Mouse (Mus musculus) mesoderm, embryonic 11.5 days (tissue): ENCODE data around the gene Birc2.

Experiments
- DNase-seq: peaks from one replicate; pipeline ENCODE4 v3.0.0-alpha.2; 2012; ENCODE audit warnings: low read depth, low spot score

Birc2 gene

GRCm38 (mm10) chr9:7786086-7786485 is 50.8 kb downstream of the Birc2 start:
- DNase-seq: no peak

- DNase-seq: no peak
Measured at GRCm38 (mm10) chr9:7785396-7785795, 51.5 kb downstream of the Birc2 start.

DNA sequence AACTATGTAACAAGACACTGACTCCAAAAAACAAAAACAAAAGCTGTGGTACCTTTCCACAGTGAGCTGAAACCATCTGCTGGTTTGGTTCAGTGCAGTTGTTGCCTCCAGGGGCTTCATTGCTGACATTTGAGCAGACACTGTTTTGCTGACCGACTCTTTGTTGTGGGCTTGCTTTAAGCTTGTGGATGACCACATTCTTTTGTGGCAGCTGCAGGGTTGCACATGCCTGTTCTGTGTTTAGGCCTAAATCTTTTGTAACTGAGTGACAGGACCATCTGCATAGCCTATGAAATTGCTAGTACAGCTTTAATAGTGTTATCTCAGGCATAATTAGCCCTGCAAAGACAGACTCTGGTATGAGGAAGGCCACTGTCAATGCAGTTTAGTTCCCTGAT is 52.2 kb downstream of the Birc2 start:
- DNase-seq: peak; percentile 39

- DNase-seq: no peak
Measured at GRCm38 (mm10) chr9:7783823-7784614, 52.8 kb downstream of the Birc2 start.

- no peak for DNase-seq
Measured at GRCm38 (mm10) chr9:7780250-7781150, 56.4 kb downstream of the Birc2 start.

DNA sequence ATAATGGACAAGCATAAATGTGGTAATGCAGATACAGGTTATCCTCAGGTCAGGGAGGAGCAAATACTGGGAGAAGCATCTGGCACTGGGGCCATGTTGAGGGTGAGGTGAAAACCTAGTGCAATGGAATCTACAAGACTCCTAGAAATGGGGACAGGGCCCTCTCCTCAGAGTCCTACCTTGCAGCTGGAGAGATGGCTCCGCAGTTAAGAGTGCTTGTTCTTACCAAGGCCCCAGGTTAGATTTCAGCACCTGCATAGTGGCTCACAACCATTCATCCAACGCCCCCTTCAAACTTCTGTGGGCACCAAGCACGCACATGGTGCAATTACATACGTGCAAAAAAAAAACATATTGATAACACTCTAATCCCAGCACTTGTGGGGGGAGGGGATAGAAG is 57.1 kb downstream of the Birc2 start:
- no peak for DNase-seq

DNA sequence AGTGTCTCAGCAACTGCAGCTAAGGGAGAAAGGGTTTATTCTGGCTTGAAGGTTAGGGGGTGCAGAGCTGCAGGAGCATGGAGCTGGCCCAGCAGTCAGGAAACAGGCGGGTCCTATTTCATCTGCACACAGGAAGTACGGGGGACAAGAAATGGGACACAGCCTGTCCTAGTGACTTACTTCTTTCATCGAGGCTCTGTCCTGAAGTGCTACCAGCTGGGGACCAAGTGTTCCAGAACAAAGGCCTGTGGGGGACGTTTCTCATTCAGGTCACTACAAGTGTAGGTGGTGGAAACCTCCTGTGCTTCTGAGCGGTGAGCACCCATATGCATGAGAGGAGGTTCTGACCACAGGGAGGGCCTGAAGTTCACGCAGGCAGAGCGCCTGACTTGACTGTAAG is 58.1 kb downstream of the Birc2 start:
- no peak for DNase-seq

DNA sequence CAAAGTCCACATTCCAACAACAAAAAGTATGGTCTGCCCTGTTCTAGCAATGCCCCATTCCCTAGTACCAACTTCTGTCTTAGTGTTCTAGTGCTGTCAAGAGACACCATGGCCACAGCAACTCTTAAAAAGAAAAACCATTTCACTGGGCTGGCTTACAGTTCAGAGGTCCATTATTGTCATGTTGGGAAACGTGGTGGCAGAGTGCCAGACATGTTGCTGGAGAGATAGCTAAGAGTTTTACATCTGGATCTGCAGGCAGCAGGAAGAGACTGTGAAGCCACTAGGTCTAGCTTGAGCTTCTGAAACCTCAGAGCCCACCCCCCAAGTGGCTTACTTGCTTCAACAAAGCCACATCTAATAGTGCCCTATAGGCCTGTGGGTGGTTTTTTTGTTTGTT is 59.2 kb downstream of the Birc2 start:
- DNase-seq: no peak

- DNase-seq: no peak
Measured at GRCm38 (mm10) chr9:7776940-7777339, 59.9 kb downstream of the Birc2 start.

DNA sequence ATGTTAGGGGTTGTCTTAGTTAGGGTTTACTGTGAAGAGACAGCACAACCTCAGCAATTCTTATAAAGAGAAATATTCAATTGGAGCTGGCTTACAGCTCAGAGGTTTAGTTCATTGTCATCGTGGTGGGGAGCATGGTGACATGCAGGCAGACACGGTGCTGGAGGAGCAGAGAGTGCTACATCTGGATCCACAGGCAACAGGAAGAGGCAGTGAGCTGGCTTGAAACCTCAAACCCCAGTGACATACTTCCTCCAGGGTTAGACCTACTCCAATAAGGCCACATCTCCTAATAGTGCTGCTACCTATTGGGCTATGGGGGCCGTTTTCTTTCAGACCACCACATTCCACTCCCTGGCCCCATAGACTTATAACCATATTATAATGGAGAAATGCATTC is 60.9 kb downstream of the Birc2 start:
- no peak for DNase-seq

DNA sequence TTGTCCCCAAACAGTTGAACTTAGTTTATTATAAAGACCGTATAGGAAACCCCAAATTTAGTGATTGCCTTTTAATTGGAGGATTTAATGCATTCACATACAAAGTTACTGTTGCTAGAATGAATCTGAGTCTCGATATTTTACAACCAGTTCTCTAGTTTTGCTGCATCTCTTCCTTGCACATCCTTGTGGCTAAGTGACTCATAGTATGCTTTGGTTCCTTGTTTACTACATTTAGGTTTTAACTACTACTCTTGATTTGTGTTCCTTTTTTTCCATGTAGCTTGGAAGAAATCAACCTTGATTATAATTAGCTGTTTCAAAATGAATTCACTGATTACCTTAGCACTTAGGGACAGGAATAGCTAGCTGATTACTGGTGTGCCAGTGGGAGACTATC is 61.9 kb downstream of the Birc2 start:
- DNase-seq: no peak

GRCm38 (mm10) chr9:7774538-7774937 is 62.3 kb downstream of the Birc2 start:
- no peak for DNase-seq

GRCm38 (mm10) chr9:7773686-7774085 is 63.2 kb downstream of the Birc2 start:
- no peak for DNase-seq

GRCm38 (mm10) chr9:7772773-7773454 is 64.0 kb downstream of the Birc2 start:
- no peak for DNase-seq

DNA sequence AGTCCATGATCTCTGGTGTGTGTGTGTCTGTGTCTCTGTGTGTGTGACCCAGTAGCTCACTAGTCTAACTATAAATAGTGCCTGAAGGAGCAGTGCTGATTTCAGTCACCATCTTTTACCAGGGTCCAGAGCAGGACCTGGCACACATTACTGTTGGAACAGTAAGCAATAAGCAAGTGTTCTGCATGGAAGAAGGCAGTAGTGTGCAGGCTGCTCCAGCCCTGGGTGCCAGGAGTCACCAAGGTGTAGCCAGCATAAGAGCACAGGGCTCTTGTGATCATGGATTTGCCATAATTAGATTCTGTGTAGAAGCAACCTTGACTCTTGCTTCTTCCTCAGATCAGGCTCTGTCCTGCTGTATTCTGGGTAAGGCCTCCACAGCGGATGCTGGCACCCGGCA is 64.5 kb downstream of the Birc2 start:
- no peak for DNase-seq

DNA sequence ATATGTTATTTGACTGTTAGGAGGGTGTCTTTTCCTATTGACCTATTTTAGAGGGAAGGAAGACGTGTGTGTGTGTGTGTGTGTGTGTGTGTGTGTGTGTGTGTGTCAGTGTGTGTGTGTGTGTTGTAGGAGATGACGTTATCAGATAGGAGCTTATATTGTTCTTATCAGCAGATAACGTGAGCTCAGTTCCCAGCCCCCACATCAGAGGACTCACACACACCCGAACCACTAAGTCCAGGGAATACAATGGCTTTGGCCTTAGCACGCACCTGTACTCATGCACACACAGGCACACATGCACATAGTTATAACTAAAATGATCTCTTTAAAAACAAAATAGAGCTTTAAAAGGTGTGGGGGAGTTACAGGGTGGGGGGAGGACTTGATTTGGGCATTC is 67.4 kb downstream of the Birc2 start:
- DNase-seq: no peak

DNA sequence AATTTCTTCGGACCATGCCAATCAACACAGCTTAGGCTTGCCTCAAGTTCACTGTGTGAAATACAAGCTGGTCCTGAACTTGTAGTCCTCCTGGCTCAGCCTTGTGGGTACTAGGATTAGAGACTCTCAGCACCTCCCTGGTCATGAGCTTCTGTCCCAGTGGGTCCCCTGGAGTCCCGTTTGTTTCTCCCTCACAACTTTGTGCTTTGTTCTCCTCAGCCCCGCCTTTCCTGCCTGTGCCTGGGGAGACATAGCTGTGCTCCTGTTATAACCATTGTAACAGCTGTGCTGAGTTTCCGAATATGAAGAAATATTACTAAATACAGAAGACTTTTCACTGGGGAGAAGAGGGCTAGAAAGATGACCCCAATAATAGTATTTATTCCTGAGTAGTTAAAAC is 67.8 kb downstream of the Birc2 start:
- no peak for DNase-seq
